Comparison of ENCODE assay signal across 13 mouse cellular contexts in genomic region chr12:15798019-15798418, GRCm38 (mm10). TPM values are rescaled to one million over a fixed set of nuclear protein-coding genes. Genes with fewer than 3 reads are reported as not detected.
DNase-seq lines count a peak whose midpoint lies in the region; ATAC-seq lines count a peak whose summit lies in the region.
"Had no signal": no experiment of that assay in that cellular context is flagged by ENCODE, and none has a peak within 500 bp of the region (broad histone marks: within the 10 kb centered on the region; RNA-seq: fewer than 3 reads in every experiment).

No protein-coding gene starts in this region.

- 57% methylated on average over 7 of the region's 7 CpGs for WGBS in kidney, embryonic 15.5 days
- WGBS in heart, embryonic 12.5 days, result 16% methylated on average over 7 of the region's 7 CpGs
- 79% methylated on average over 7 of the region's 7 CpGs for WGBS in midbrain, embryonic 10.5 days
- 55% methylated on average over 7 of the region's 7 CpGs for WGBS in limb, embryonic 10.5 days
- WGBS in forebrain, embryonic 13.5 days, result 81% methylated on average over 7 of the region's 7 CpGs

- no peak overlapping the region for H3K9ac ChIP-seq in kidney, embryonic 15.5 days
- no peak overlapping the region for H3K9ac ChIP-seq in heart, embryonic 12.5 days
- no peak overlapping the region for H3K9ac ChIP-seq in forebrain, embryonic 13.5 days
- H3K9ac ChIP-seq: midbrain, embryonic 12.5 days; neural tube, embryonic 13.5 days; stomach, embryonic 15.5 days had no signal

- no peak for ATAC-seq in kidney, embryonic 15.5 days (replicated peaks; ENCODE audit: low FRiP score)
- ATAC-seq in heart, embryonic 12.5 days (ENCODE audit: insufficient number of reproducible peaks, low FRiP score), result peak; percentile 75
- no peak for ATAC-seq in forebrain, embryonic 13.5 days
- ATAC-seq: CD4-positive, CD25-positive, alpha-beta regulatory T cell, adult 4 months had no signal

- H3K4me1 ChIP-seq in kidney, embryonic 15.5 days, result peaks cover 29% of the 10 kb centered on the region
- H3K4me1 ChIP-seq in heart, embryonic 12.5 days (replicated peaks), result peaks cover 57% of the 10 kb centered on the region
- H3K4me1 ChIP-seq in midbrain, embryonic 10.5 days, result peaks cover 16% of the 10 kb centered on the region
- H3K4me1 ChIP-seq in limb, embryonic 10.5 days, result peaks cover 13% of the 10 kb centered on the region; the same call in 1 of the 2 replicates
- peaks cover 40% of the 10 kb centered on the region for H3K4me1 ChIP-seq in forebrain, embryonic 13.5 days

- peaks cover 98% of the 10 kb centered on the region for H3K36me3 ChIP-seq in kidney, embryonic 15.5 days
- H3K36me3 ChIP-seq in heart, embryonic 12.5 days, result peaks cover 80% of the 10 kb centered on the region
- H3K36me3 ChIP-seq in midbrain, embryonic 10.5 days, result peaks cover 98% of the 10 kb centered on the region
- peaks cover 86% of the 10 kb centered on the region for H3K36me3 ChIP-seq in limb, embryonic 10.5 days
- H3K36me3 ChIP-seq in forebrain, embryonic 13.5 days (ENCODE audit: poor library complexity, severe bottlenecking), result peaks cover 93% of the 10 kb centered on the region

- no peaks in the 10 kb centered on the region for H3K27me3 ChIP-seq in kidney, embryonic 15.5 days
- no peaks in the 10 kb centered on the region for H3K27me3 ChIP-seq in heart, embryonic 12.5 days (replicated peaks)
- H3K27me3 ChIP-seq in midbrain, embryonic 10.5 days (ENCODE audit: low read depth, poor library complexity, severe bottlenecking), result no peaks in the 10 kb centered on the region
- peaks cover 9% of the 10 kb centered on the region; the same call in 1 of the 2 replicates for H3K27me3 ChIP-seq in limb, embryonic 10.5 days (ENCODE audit: low read depth, poor library complexity, severe bottlenecking)
- H3K27me3 ChIP-seq in forebrain, embryonic 13.5 days, result no peaks in the 10 kb centered on the region
- H3K27me3 ChIP-seq: midbrain, embryonic 12.5 days; neural tube, embryonic 13.5 days; stomach, embryonic 15.5 days had no signal

- no peaks in the 10 kb centered on the region for H3K9me3 ChIP-seq in kidney, embryonic 15.5 days (replicated peaks)
- H3K9me3 ChIP-seq in heart, embryonic 12.5 days (replicated peaks), result no peaks in the 10 kb centered on the region
- H3K9me3 ChIP-seq in midbrain, embryonic 10.5 days (replicated peaks), result no peaks in the 10 kb centered on the region
- no peaks in the 10 kb centered on the region for H3K9me3 ChIP-seq in limb, embryonic 10.5 days (replicated peaks)
- no peaks in the 10 kb centered on the region for H3K9me3 ChIP-seq in forebrain, embryonic 13.5 days (replicated peaks)
- H3K9me3 ChIP-seq: midbrain, embryonic 12.5 days; neural tube, embryonic 13.5 days; stomach, embryonic 15.5 days had no signal

- H3K27ac ChIP-seq in kidney, embryonic 15.5 days, result no peak overlapping the region
- peak overlapping the region; percentile 9; the same call in 1 of the 2 replicates for H3K27ac ChIP-seq in heart, embryonic 12.5 days (ENCODE audit: poor library complexity, severe bottlenecking)
- no peak overlapping the region for H3K27ac ChIP-seq in midbrain, embryonic 10.5 days (replicated peaks)
- H3K27ac ChIP-seq in limb, embryonic 10.5 days, result no peak overlapping the region
- H3K27ac ChIP-seq in forebrain, embryonic 13.5 days, result no peak overlapping the region
- H3K27ac ChIP-seq: midbrain, embryonic 12.5 days; neural tube, embryonic 13.5 days; stomach, embryonic 15.5 days had no signal

- no peak overlapping the region for H3K4me3 ChIP-seq in kidney, embryonic 15.5 days (replicated peaks)
- no peak overlapping the region for H3K4me3 ChIP-seq in heart, embryonic 12.5 days
- no peak overlapping the region for H3K4me3 ChIP-seq in midbrain, embryonic 10.5 days
- H3K4me3 ChIP-seq in limb, embryonic 10.5 days, result no peak overlapping the region
- no peak overlapping the region for H3K4me3 ChIP-seq in forebrain, embryonic 13.5 days
- H3K4me3 ChIP-seq: midbrain, embryonic 12.5 days; neural tube, embryonic 13.5 days; stomach, embryonic 15.5 days had no signal

- DNase-seq in kidney, adult 11 months, result peak; percentile 58
- DNase-seq in kidney, postnatal 25 days, result peak; percentile 44 to 77
- peak; percentile 54 for DNase-seq in lung, postnatal 14 days
- no peak for DNase-seq in midbrain, embryonic 10.5 days (ENCODE audit: low spot score)
- no peak for DNase-seq in limb, embryonic 10.5 days (ENCODE audit: low spot score)
- DNase-seq: right cerebral cortex, postnatal 25 days had no signal

- H3K4me2 ChIP-seq in kidney, embryonic 15.5 days, result no peak overlapping the region
- no peak overlapping the region for H3K4me2 ChIP-seq in heart, embryonic 12.5 days
- no peak overlapping the region for H3K4me2 ChIP-seq in forebrain, embryonic 13.5 days
- H3K4me2 ChIP-seq: midbrain, embryonic 12.5 days; neural tube, embryonic 13.5 days; stomach, embryonic 15.5 days had no signal

RNA-seq across cellular contexts. Expression of gene Trib2, which starts 18.7 kb away (rescaled TPM):
- polyA plus RNA-seq in kidney, embryonic 15.5 days (2015; fragmentation: Nextera tagmentation; extraction: Ambion mirVana), result 54.8 and 56.1 TPM in 2 replicates
- polyA plus RNA-seq in heart, embryonic 12.5 days (2016; fragmentation: Nextera tagmentation; extraction: Ambion mirVana), result 66.6 and 67.4 TPM in 2 replicates
- 46.5 and 59.2 TPM in 2 replicates for polyA plus RNA-seq in midbrain, embryonic 10.5 days (2016; fragmentation: Nextera tagmentation; extraction: Ambion mirVana)
- polyA plus RNA-seq in limb, embryonic 10.5 days (2016; fragmentation: Nextera tagmentation; extraction: Ambion mirVana), result 20.8 and 32.7 TPM in 2 replicates
- 76.6 and 81.6 TPM in 2 replicates for polyA plus RNA-seq in forebrain, embryonic 13.5 days (2015; fragmentation: Nextera tagmentation; extraction: Ambion mirVana)

Comparison
In these comparisons a context has a peak if more than half of its experiments do, and no peak if none do; other contexts are left out.
1. DNase-seq: peak in kidney, adult 11 months (single experiment), kidney, postnatal 25 days (2 of 2) and lung, postnatal 14 days (single experiment); none in midbrain, embryonic 10.5 days (single experiment) and limb, embryonic 10.5 days (single experiment).